Mouse (Mus musculus) inflammation-experienced regulatory T-cells (primary cell): ENCODE measurements around the gene Glipr1l3. TPM values are rescaled to one million over a fixed set of nuclear protein-coding genes. Genes with fewer than 3 reads are reported as not detected.

ENCODE experiments used
- polyA plus RNA-seq, 2 experiments: library from polyadenylated mRNA; unstranded; fragments of 100-300 nt; shearing (Covaris generic); gene quantifications; one replicate each; pipeline ENCODE4 v1.2.1; 2017

Glipr1l3 gene
- 1 to 10 TPM in 1 of 2 experiments, under 1 TPM in 1; 0.18 to 1.6 TPM for polyA plus RNA-seq

GRCm38 (mm10) chr10:112159882-112160560, at the start of gene Glipr1l3:
Gene Glipr1l3 (minus strand): TSS chr10:112160327.

GRCm38 (mm10) chr10:112163168-112163766, 3.1 kb upstream of the Glipr1l3 start, which contains the start of gene Caps2:
Gene Caps2 (plus strand): TSS chr10:112163621.

Other genes with a start within 250 kb of the Glipr1l3 start
- 10 to 100 TPM; 41.3 to 47.9 TPM for gene Krr1, start 187.7 kb downstream of the Glipr1l3 start, polyA plus RNA-seq
- 100 to 1,000 TPM in 1 of 2 experiments, 10 to 100 TPM in 1; 73.2 to 114 TPM for gene Glipr1, start 157.7 kb downstream of the Glipr1l3 start, polyA plus RNA-seq
- gene Glipr1l1, start 100.1 kb downstream of the Glipr1l3 start, polyA plus RNA-seq, result not detected
- gene Glipr1l2, start 77.0 kb downstream of the Glipr1l3 start, polyA plus RNA-seq, result under 1 TPM in 1 of 2 experiments, not detected in 1; 0.26 TPM
- not detected for gene Caps2, start 3.3 kb upstream of the Glipr1l3 start, polyA plus RNA-seq
- gene Kcnc2, start 110.8 kb upstream of the Glipr1l3 start, polyA plus RNA-seq, result under 1 TPM; 0.25 to 0.80 TPM